ENCODE assay signal across 9 mouse cellular contexts in the genomic region with DNA sequence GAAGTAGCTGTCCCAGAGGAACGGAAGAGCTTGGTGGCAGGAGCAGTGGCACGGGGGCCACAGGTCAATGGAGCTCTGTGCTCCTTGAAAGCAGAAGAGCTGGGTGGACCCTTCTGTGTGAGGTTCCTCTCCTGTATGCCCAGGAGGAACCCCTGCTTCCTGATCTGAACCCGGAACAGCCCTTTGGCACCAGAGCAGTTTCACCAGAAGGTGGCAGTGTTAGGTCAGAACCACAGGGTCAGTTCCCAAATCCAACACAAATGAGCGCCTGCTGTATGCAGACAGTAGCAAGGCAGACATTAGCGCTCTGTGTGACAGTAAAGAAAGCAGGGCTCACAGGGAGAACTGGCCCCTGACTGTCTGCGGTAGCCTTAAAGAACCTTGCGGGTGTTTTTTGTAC. TPM values are rescaled to one million over a fixed set of nuclear protein-coding genes. Genes with fewer than 3 reads are reported as not detected.
A peak's percentile ranks its signal among the peaks of the same experiment; 100 is the strongest.
DNase-seq lines count a peak whose midpoint lies in the region; ATAC-seq and TF ChIP-seq lines count a peak whose summit lies in the region.
"Had no signal": no experiment of that assay in that cellular context is flagged by ENCODE, and none has a peak within 500 bp of the region (broad histone marks: within the 10 kb centered on the region; RNA-seq: fewer than 3 reads in every experiment).

No protein-coding gene starts in this region.

- TF ChIP-seq POLR2A in bone marrow, adult 2 months (IDR thresholded peaks at IDR 0.05; ENCODE audit: borderline replicate concordance, control insufficient read depth, low read depth, low read length): no peak

- peaks cover 20% of the 10 kb centered on the region for H3K4me1 ChIP-seq in heart, embryonic 12.5 days (replicated peaks)
- H3K4me1 ChIP-seq in bone marrow, adult 2 months (ENCODE audit: control insufficient read depth, insufficient read depth, low read length): peaks cover 1% of the 10 kb centered on the region; the same call in 1 of the 2 replicates

- H3K27me3 ChIP-seq in heart, embryonic 12.5 days (replicated peaks): no peaks in the 10 kb centered on the region

- WGBS in heart, embryonic 12.5 days: 45% methylated on average over 7 of the region's 7 CpGs
- 47% methylated on average over 7 of the region's 7 CpGs for WGBS in bone marrow, adult 2 months

- H3K27ac ChIP-seq in heart, embryonic 12.5 days (ENCODE audit: poor library complexity, severe bottlenecking): no peak overlapping the region
- H3K27ac ChIP-seq in bone marrow, adult 2 months (ENCODE audit: control insufficient read depth, insufficient read depth, low read depth, low read length, poor library complexity): no peak overlapping the region

- no peaks in the 10 kb centered on the region for H3K9me3 ChIP-seq in heart, embryonic 12.5 days (replicated peaks)

- no peaks in the 10 kb centered on the region for H3K36me3 ChIP-seq in heart, embryonic 12.5 days

- no peak for ATAC-seq in heart, embryonic 12.5 days (ENCODE audit: insufficient number of reproducible peaks, low FRiP score)
- peak; percentile 69 for ATAC-seq in monocyte, adult 5-6 weeks (replicated peaks; ENCODE audit: insufficient number of reproducible peaks, low FRiP score, low TSS enrichment, poor library complexity, severe bottlenecking)

- peak; percentile 80 for TF ChIP-seq CTCF in bone marrow, adult 2 months (IDR thresholded peaks at IDR 0.05; ENCODE audit: control insufficient read depth, insufficient read depth, low read length)

- no peak overlapping the region for H3K4me2 ChIP-seq in heart, embryonic 12.5 days

- H3K4me3 ChIP-seq in heart, embryonic 12.5 days: no peak overlapping the region
- no peak overlapping the region for H3K4me3 ChIP-seq in bone marrow, adult 2 months (replicated peaks; ENCODE audit: control insufficient read depth, low read depth, low read length)

- DNase-seq in heart, adult 11 months: peak; percentile 93
- DNase-seq in CD8-positive naive resting alpha-beta T cell, adult 2 months (ENCODE audit: low read depth in 2 of 2, low spot score in 2 of 2): peak; percentile 5 to 21
- DNase-seq in frontal cortex, postnatal 25 days (ENCODE audit: low spot score in 2 of 2): peak; percentile 28 to 36
- peak; percentile 60 to 61 for DNase-seq in layer of hippocampus, postnatal 10 days (ENCODE audit: low spot score in 2 of 2)
- DNase-seq in thymus, adult 18-20 months: peak; percentile 4 to 14

- H3K9ac ChIP-seq in heart, embryonic 12.5 days: no peak overlapping the region

RNA-seq across cellular contexts. Expression of a gene that starts 29.3 kb away (rescaled TPM):
- not detected in 2 replicates for polyA plus RNA-seq in heart, embryonic 12.5 days (2016; fragmentation: Nextera tagmentation; extraction: Ambion mirVana)
- not detected in 2 replicates for polyA plus RNA-seq in bone marrow, adult 2 months (2011; ENCODE audit: insufficient read depth, insufficient read length, low replicate concordance, missing spikeins)
- total RNA-seq in layer of hippocampus, postnatal 10 days (2021): not detected
- 1.4 TPM in 1 of 3 replicates, not detected in the others for total RNA-seq in monocyte, adult 5-6 weeks (2017)
- polyA plus RNA-seq: liver, embryonic 16.5 days had no signal

RNA-seq across cellular contexts. Expression of a gene that starts 50.5 kb away (rescaled TPM):
- not detected in 2 replicates for polyA plus RNA-seq in heart, embryonic 12.5 days (2016; fragmentation: Nextera tagmentation; extraction: Ambion mirVana)
- not detected in 2 replicates for polyA plus RNA-seq in bone marrow, adult 2 months (2011; ENCODE audit: insufficient read depth, insufficient read length, low replicate concordance, missing spikeins)
- 1 to 10 TPM in 1 of 2 experiments, not detected in 1; 1.3 TPM for total RNA-seq in layer of hippocampus, postnatal 10 days (2021)
- total RNA-seq in monocyte, adult 5-6 weeks (2017): not detected in 3 replicates
- polyA plus RNA-seq: liver, embryonic 16.5 days had no signal

RNA-seq across cellular contexts. Expression of a gene that starts 54.6 kb away (rescaled TPM):
- polyA plus RNA-seq in heart, embryonic 12.5 days (2016; fragmentation: Nextera tagmentation; extraction: Ambion mirVana): 0.14 and 0.15 TPM in 2 replicates
- not detected in 2 replicates for polyA plus RNA-seq in bone marrow, adult 2 months (2011; ENCODE audit: insufficient read depth, insufficient read length, low replicate concordance, missing spikeins)
- total RNA-seq in layer of hippocampus, postnatal 10 days (2021): 1 to 10 TPM; 7.0 to 7.3 TPM
- not detected in 3 replicates for total RNA-seq in monocyte, adult 5-6 weeks (2017)
- polyA plus RNA-seq: liver, embryonic 16.5 days had no signal

Comparison
In these comparisons a context has a peak if more than half of its experiments do, and no peak if none do; other contexts are left out.
1. DNase-seq: peak in every context shown above with its lines; median percentile 93 in heart, adult 11 months; 60 in layer of hippocampus, postnatal 10 days; 32 in frontal cortex, postnatal 25 days; 13 in CD8-positive naive resting alpha-beta T cell, adult 2 months; 9 in thymus, adult 18-20 months.